Mouse (Mus musculus) frontal cortex, postnatal 25 days (tissue): ENCODE data around the gene Scamp1.

ENCODE experiments used
- DNase-seq, 2 experiments: peaks; one replicate each; pipeline ENCODE4 v3.0.0; 2022; ENCODE audit warnings: low spot score in 2 of 2

Scamp1 gene

GRCm38 (mm10) chr13:94271284-94271683 is 14.4 kb downstream of the Scamp1 start:
- no peak for DNase-seq

DNA sequence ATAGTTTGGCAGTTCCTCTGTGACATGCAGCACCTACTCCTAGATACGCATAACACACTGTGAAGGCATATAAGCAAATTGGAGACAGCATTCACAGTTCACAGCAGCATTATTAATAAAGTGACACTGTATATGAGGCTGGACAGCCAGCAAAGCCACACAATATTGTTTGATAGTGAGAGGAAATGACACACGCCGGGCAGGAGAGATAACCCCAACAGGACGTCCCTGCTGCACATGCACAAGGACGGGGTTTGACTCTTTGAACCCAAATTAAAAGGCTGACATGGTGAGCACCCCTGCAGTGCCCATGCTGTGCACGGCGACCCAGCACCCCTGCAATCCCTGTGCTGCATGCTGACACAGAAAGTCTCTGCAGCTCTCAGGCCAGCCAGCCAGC is 17.5 kb downstream of the Scamp1 start:
- DNase-seq = no peak

DNA sequence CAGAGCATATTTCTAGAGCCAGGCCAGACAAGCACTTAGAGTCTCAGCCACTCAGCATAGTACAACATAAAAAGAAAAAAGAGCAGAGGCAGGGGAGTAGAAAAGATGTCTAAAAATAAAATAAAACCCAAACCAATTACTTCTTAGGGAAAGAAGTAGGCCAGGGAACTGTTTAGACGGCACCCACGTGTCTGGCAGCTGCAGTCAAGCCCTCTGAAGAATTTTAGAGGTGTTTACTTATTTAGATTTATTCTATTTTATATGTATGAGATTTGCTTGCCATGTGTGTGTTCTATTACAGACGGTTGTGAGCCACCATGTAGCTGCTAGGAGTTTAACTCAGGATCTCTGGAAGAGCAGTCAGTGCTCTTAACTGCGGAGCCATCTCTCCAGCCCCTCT is 18.5 kb downstream of the Scamp1 start:
- no peak for DNase-seq

DNA sequence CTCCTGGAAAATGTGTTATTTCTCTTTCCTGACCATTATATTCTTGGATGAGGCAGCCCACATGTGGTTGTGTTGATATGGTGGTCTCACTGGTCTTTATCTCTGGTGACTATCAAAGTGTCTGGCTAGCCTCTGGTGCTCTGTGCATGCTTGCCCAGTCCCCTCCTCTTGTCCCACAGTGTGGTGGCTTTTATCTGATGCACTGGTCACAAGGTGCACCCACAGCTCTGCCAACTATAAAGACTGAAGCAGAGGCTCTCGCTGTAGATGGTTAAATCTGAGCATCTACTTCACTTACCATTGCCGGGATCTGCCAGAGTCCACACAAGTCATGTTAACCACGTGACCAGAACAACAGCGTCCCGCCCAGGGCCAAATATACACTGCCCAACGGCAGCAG is 19.1 kb downstream of the Scamp1 start:
- no peak for DNase-seq

GRCm38 (mm10) chr13:94265291-94265690 is 20.4 kb downstream of the Scamp1 start:
- no peak for DNase-seq

DNA sequence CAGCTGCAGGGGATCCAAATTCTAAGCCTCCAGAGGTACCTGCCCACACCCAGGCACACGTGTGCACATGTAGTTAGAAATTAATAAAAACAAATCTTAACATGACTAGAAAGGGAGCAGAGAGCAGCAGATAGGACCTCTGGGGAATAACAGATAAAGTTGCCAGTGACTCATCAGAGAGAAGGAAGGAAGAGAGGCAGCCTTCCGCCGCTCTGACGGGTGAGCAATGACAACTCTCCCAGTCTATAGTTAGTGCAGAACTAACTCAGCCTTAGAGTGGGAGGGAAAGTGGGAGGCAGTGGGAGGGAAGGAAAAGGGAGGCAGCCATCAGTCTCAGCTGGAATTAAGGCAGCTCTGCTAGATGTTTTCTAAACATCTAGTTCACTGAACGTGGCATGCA is 21.7 kb downstream of the Scamp1 start:
- no peak for DNase-seq

DNA sequence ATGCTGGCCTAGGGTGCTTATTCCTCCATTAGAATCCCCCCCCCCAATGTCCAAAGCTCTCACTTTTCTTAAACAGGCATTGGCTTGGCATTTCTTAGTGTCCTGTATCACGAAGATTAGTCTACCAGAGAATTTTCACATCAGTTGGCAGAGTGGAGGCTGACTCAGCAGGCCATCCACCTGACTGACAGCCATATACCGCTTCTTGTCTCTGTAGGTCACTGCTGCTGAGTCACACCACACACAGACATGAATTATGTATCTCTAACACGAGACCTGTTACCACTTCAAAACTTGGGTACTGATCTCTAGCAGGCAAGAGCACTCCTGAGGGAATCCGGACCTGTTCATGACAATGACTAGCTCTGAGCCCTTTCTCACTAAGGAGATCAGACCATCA is 23.1 kb downstream of the Scamp1 start:
- DNase-seq = no peak

DNA sequence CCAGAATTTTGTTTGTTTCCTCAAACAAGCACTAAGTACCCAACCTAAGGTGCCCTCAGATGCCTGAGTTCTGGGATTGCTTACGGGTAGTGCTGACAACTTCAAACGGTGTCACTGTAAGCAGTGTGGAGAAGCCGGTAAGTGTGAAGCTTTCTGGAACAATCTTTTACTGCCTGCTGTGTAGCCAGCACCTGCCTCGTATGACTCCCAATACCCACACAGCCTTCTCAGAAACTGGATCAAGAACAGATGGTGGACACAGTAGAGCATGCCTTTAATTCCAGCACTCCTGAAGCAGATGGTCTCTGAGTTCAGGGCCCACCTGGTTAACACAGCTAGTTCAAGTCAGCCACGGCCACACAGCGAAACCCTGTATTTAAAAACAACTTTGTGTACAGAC is 24.0 kb downstream of the Scamp1 start:
- no peak for DNase-seq

- DNase-seq = no peak
Observed at GRCm38 (mm10) chr13:94260961-94261360, 24.7 kb downstream of the Scamp1 start.

DNA sequence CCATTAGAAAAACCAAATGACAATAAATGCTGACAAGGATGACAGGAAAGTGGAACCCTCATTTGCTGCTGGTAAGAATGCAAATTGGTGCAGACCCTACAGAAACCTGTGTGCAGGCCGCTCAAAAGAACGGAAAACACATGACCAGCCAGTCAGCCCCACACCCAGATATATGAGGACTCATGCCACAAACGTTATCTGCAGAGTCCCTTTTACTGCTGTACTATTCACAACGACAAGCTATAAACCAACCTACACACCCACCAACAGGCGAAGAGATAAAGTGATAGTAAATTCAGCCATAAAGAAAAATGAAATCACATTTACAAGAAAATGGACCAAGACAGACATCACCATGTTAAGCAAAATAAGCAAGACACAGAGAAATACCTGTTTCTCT is 26.4 kb downstream of the Scamp1 start:
- DNase-seq = no peak

- no peak for DNase-seq
Observed at GRCm38 (mm10) chr13:94258530-94258929, 27.1 kb downstream of the Scamp1 start.

GRCm38 (mm10) chr13:94257711-94258110 is 27.9 kb downstream of the Scamp1 start:
- DNase-seq = no peak

DNA sequence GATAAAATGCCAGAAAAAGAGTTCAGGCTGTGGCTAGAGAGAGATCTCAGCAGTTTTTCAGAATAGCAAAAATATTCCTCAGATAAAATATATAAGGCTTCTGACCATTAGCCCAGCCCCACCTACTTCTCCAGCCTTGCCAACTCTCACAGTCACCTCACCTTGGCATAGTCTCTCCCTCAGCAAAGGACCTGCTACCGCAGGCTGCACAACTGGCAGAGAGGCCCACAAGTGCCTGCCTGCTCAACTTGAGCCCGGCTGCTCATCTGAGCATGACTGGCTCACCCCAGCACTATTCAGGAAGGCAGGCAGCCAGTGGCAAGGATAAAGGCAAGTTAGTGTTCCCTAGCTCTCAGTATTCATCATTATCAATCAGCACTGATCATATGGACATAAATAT is 30.5 kb downstream of the Scamp1 start:
- DNase-seq = no peak

DNA sequence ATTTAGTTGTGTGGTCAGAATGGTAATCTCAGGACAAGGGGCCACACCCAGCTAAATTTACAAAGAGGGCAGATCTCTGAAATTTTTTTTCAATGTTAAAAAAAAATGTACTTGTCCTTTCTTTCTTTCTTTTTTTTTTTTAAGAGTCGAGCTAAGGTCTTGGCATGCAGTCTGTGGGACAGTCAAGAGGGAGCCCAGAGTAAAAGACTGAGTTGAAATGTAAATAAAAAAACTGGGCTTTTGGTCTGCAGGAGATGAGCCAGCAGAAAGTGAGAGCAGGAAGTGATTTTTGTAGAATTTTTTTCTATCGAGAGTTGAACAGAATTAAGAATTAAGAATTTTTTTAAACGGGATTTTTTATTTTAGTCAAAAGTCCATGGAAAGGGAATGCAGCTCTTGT is 31.4 kb downstream of the Scamp1 start:
- DNase-seq = no peak

GRCm38 (mm10) chr13:94253052-94253451 is 32.6 kb downstream of the Scamp1 start:
- DNase-seq = no peak

- DNase-seq = no peak
Observed at GRCm38 (mm10) chr13:94250761-94251160, 34.9 kb downstream of the Scamp1 start.

DNA sequence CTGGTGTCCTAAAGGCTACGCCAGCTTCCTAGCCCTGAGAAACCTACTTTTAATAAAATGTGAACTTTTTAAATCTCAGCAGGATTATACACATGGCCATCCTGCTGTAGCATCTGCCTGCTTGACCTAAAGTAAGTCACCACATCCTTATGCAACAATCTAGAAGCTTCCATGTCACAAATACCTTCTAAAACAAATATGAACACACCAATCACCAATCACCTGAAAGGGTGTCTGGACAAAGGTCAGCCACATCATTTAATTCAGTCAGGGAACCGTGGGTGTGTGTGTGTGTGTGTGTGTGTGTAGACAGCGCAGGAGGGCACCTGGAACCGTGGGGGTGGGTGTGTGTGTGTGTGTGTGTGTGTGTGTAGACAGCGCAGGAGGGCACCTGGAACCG is 35.5 kb downstream of the Scamp1 start:
- no peak for DNase-seq

- no peak for DNase-seq
Observed at GRCm38 (mm10) chr13:94242897-94243296, 42.8 kb downstream of the Scamp1 start.

DNA sequence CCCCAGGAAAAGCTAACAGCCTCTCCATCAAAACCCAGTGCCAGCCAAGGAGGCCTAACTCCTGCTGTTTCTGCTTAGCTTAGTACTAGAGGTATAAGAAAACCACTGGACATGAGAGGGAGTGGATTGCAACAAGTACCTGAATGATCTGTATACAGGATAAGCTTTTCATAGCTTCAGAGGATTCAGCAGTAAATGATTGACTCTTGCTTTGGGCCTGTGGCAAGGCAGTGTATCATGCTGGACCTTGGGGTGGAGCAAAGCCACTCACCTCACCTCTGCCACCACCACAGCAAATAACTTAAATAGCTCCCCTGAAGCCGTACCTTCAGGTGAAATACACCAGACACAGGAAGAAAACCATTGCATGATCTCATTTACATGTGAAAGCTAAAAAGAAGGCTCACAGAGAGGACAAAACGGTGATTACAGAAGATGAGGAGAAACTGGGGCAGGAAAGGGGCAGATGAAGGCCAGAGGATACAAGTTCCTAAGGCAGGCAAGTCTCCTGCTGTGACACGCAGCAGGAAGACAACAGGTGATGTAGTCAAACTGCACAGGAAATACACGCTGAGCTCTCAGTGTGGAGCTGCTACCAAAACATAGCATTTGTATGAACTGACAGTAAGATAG is 43.6 kb downstream of the Scamp1 start:
- no peak for DNase-seq

DNA sequence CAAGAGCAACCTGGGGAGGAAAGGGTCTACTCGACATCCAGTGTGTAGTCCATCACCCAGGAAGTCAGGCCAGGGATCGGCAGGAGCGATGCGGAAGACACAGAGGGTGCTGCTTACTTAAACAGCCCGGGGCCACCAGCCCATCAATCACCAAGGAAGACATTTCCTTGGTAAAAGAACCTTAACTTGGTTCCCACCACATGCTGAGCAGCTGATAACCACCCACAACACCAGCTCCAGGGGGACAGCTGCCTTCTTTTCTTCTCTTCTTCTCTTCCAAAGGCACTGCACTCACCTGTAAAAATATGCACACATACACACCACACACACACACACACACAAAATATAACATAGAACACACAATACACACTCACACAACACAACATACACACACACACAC is 44.8 kb downstream of the Scamp1 start:
- DNase-seq = no peak

DNA sequence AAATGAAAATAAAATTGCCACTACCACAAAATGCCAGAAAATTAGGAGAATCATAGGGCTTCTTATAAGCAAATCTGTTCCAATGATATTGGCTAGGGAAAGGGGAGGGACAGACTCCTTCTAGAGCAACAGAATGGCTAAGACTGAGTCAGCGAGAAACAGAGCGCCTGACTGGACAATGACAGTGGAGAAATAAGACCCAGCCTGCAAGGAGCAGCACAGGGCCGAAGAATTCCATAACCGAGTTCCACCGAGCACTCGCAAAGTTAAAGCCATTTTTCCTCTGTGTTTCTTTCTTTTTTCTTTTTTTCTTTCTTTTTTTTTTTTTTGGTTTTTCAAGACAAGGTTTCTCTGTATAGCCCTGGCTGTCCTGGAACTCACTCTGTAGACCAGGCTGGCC is 45.5 kb downstream of the Scamp1 start:
- DNase-seq = no peak

DNA sequence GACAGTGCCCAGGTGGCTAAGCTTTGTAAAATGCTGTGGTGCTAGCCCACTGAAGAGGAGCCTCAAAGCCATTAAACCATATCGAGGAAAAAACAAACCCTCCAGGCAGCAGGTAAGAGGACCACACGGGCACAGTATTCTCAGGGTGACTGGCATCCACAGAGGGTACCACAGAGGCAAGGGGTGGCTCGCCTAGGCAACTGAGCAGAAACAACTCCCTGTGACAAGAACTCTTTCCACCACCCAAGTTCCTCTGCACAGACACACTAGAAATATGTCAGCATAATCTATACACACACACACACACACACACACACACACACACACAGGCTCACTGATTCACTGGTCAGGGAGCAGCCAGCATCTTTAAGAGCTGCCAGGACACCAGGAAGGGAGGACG is 46.2 kb downstream of the Scamp1 start:
- DNase-seq = no peak

GRCm38 (mm10) chr13:94231871-94232270 is 53.8 kb downstream of the Scamp1 start:
- DNase-seq = no peak
